Mouse (Mus musculus) erythroblast, adult 5-6 weeks (primary cell): ENCODE data around the gene Stx17. TPM values are rescaled to one million over a fixed set of nuclear protein-coding genes. Genes with fewer than 3 reads are reported as not detected.

Source experiments
- ATAC-seq: replicated peaks from 2 replicates; pipeline ENCODE4 v1.8.0; 2016; ENCODE audit warnings: moderate number of reproducible peaks, mild to moderate bottlenecking, moderate TSS enrichment, inconsistent platforms; ENCODE audit not compliant: poor library complexity, low FRiP score, severe bottlenecking
- total RNA-seq, 2 experiments: library from RNA; stranded (forward) in 1 of 2; stranded (reverse) in 1 of 2; fragments of 150-400 nt in 1 of 2; fragments of 200-764, 138-1000 nt in 1 of 2; gene quantifications; 2 replicates each; pipeline versions ENCODE4 v1.2.3 to v1.2.4; 2015 to 2017; ENCODE audit warnings: low replicate concordance in 2 of 2

Stx17 gene
- total RNA-seq (2015; ENCODE audit: low replicate concordance) (3.5 and 8.2 TPM in 2 replicates), total RNA-seq (2017; ENCODE audit: low replicate concordance) (12.7 and 16.5 TPM in 2 replicates)

- ATAC-seq, result peak; percentile 97
Measured at GRCm38 (mm10) chr4:48124773-48125469, at the start of gene Stx17. Gene Stx17, plus strand, starts transcription at chr4:48124915.

- peak; percentile 58 for ATAC-seq
Measured at GRCm38 (mm10) chr4:48076693-48077471, 47.8 kb upstream of the Stx17 start.

DNA sequence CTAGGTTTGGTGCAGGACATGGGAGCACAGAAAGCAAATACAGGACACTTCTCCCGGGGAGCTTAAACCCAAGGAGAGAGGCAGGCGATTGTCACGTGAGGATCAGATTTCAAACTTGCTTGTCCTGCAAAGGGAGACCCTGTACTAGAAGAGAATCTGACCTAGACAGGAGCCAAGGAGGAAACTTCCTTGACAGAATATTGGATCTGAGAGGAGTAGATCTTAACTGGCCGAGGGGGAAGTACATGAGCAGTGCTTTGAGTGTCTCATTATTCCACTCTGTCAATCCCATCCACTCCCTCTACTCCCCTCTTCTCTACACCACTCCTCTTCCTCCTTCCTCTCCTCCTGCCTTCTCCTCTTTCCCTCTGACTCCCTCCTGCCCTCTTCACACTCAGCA, 46.5 kb upstream of the Stx17 start:
- no peak for ATAC-seq

DNA sequence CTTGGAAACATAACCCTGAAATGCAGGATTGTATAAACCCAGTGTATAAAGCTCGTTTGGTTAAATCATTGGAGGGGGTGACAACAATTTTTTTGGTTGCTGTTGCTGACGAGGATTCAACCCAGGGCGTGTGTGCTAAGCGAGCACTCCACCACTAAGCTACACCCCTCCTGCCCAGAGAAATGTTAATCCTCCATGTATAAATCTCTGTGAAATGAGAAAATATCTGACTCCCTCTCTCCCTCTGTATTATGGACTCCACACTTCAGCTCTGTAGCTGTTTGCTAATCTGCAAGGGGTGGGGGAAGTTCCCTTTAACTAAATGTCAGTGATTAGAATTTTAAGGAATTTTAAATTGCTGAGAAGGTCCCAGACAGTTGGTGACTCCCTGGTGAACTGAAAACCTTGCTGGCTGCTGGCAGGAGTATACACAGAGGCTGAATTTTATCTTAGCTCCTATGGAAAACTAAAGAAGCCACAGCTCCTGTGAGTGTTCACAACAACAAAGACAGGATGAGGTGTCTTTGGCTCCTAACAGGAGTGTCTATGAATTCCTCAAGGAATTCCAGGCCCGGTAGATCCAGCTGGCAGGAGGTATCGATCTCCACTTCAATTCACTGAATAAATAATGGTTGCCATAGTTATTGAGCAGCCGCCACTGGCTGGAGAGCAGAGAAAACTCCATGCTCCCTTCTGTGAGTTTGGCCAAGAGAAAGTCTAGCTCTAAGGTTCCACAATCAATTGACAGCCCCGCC, 45.3 kb upstream of the Stx17 start:
- ATAC-seq, result no peak

DNA sequence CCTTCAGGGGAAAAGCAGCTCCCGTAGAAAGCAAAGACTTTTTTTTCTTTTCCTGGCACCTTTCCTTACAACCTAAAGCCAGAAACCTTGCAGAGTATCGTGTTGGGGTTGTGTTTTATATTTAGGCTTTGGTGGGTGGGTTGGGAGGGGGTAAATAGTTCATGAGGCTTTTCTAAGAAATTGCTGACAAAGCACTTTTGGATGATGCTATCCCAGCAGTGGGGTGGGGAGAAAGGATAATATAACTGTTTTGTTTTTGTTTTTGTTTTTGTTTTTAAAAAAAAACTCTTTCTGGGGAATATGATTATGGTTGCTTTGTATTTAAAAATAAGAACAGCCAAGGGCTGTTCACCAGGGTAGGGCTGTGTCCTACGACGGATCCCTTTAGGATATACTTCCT, 41.3 kb upstream of the Stx17 start:
- ATAC-seq, result no peak

DNA sequence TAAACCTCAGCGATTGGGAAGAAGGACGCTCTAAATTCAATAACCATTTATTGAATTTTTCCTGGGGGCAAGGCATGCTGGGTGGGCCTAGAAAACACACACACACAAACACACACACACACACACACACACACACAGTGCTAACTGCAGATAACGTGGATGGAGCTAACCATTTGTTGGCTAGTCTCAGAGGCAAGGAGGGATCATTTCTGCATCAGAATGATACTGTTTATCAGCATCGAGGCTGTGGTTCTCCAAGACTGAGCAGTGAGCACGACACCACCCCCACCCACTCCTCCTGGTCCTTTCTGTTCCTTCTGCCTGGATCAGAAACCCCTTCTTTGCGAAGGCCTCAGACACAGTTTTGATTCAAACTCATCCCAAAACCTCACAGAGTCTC, 38.1 kb upstream of the Stx17 start:
- ATAC-seq, result peak; percentile 78

DNA sequence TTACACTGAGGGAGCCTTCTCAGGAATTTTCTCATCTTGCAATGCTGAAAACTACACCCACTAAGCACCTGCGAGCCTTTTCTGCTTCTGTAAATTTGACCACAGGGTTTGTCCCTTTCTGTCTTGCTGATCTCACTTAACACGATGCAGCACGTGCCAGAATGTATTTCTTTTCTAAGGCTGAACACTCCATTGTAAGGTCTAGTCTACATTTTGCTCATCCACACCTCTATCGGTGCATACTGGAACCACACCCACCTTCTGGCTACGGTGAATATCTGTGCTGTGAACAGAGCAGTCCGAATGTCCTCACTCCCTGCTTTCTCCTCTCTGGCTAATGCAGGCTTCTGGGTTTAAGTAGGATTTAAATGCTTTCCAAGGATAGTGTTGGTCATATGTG, 37.2 kb upstream of the Stx17 start:
- peak; percentile 91 for ATAC-seq

GRCm38 (mm10) chr4:48093221-48093620, 31.5 kb upstream of the Stx17 start:
- ATAC-seq, result no peak

GRCm38 (mm10) chr4:48100217-48100616, 24.5 kb upstream of the Stx17 start:
- ATAC-seq, result no peak

- no peak for ATAC-seq
Measured at GRCm38 (mm10) chr4:48101981-48102380, 22.7 kb upstream of the Stx17 start.

DNA sequence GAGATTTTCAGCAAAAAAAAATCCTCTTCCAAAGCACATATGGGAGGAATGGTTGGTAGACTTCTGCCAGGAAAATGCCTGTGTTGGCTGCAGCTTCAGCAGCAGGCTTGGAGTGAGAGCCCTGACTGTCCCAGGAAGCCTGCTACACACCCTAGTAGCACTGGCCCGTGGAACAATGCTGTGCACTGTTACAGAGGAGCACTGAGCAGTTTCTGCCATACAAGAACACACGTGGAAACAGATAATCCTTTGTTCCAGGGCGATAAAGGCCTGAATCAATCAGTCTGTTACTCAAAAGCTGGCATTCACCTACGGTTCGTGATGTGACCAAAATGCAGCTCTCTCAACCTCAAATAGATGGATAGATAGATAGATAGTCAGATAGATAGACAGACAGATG, 19.3 kb upstream of the Stx17 start:
- ATAC-seq, result no peak

DNA sequence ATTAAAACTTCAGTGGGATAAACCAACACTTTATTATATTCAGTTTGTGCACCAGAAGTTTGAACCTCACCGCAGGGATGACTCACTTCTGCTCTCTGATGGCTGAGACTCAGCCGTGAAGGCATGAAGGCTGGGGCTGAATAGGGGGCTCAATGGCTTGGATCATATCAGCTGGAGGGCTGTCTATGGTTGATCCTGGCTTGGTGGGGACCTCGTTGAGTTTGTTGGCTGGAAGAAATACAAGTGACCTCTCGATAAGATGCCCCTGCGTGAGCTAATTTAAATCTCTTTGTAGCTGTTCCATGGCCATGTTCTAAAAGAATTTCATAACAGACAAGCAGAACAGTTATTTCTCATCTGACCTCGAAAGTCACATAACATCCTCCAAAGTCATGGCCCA, 17.6 kb upstream of the Stx17 start:
- ATAC-seq, result no peak

DNA sequence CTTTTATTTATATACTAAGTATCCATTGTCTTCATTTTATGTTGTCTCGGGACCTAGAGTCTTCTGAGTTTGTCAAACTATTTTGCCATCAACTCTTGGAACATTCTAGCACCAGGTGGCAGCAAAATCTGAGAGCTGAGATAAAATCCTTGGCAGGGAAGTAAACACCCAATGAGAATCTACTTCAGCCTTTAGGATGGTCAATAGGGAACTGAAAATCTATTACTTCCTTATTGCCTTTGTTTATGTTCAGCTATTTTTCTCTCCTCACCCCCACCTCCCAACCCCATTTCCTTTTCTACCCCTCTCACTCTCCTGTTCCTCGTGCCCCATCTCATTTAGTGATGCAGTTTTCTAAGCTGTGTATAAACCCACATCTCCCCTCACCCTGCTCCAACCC, 16.1 kb upstream of the Stx17 start:
- no peak for ATAC-seq

GRCm38 (mm10) chr4:48110331-48110730, 14.4 kb upstream of the Stx17 start:
- ATAC-seq, result no peak

DNA sequence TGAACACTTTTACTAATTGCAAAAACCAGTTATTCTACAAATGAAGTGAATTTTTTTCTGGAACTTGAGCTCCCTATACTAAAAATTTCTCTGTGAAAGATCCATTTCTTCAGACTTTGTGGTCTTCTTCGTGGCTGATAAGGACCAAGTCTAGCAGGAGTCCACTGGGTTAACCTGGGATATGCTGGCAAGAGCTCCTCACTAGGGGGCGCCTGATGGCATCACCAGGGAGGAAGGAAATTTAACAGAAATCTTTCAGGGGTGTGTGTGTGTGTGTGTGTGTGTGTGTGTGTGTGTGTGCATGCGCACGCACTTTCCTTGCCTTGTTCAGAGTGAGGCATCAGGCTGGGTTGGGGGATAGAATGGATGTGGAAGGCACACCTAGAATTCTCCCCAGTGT, 8.5 kb upstream of the Stx17 start:
- no peak for ATAC-seq

DNA sequence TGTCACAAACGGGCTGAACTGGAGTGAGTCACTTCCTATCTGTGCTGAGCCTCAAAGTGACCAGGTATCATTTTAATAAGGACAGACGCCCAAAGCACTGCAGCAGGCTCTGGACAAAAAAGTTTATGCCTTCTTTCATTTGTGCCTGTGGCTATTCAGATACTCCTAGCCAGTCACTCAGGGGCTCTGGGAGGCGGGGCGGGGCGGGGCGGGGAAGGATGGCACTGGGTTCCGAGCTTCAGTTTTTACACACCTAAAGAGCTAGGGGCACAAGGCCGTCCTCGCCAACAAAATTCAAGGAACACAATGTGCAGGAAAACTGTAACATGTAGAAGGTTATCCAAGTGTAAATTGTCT, 321 bp upstream of the Stx17 start:
- peak; percentile 85 for ATAC-seq

- ATAC-seq, result no peak
Measured at GRCm38 (mm10) chr4:48130314-48130713, 5.6 kb downstream of the Stx17 start.

DNA sequence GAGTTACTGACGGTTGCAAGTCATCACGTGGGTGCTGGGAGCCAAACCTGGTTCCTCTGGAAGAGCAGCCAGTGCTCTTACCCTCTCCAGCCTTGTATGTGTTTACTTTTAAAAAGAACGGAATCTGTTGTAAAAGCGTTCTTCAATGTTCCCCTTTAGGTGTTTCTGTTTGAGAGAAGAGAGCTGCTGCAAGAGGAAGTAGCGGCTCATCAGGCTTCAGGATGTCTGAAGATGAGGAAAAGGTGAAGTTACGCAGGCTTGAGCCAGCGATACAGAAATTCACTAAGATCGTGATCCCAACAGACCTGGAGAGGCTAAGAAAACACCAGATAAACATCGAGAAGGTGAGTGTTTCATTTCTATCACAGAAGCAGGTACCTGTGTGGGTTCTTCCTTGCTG, 6.9 kb downstream of the Stx17 start:
- no peak for ATAC-seq

- no peak for ATAC-seq
Measured at GRCm38 (mm10) chr4:48132721-48133120, 8.0 kb downstream of the Stx17 start.

- ATAC-seq, result no peak; the same call in 1 of the 2 replicates
Measured at GRCm38 (mm10) chr4:48149492-48149891, 24.8 kb downstream of the Stx17 start.

DNA sequence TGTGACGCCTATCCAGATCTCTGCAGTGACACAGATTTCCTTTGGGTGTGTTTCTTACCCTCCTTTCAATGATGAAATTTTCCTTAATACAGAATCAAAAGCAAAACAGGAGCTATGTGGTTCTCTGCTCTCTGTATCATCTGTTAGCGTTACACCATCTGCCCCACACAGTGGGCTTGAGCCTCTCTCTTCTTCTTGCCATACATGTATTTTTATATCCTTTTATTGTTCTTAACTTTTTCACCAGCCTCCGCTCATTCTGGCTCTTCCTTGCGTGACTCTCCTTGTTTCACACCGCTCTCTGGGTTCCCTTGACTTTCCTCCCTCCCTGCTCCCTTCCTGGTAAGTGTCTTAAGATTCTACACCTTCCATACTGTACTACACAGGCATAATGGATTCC, 28.5 kb downstream of the Stx17 start:
- ATAC-seq, result no peak
